Mouse (Mus musculus): ENCODE measurements around the gene Gm17428. TPM values are rescaled to one million over a fixed set of nuclear protein-coding genes. Genes with fewer than 3 reads are reported as not detected.
A peak's percentile ranks its signal among the peaks of the same experiment; 100 is the strongest.

Gm17428 gene
- polyA plus RNA-seq, 1 experiment from 2014 or later: not detected

DNA sequence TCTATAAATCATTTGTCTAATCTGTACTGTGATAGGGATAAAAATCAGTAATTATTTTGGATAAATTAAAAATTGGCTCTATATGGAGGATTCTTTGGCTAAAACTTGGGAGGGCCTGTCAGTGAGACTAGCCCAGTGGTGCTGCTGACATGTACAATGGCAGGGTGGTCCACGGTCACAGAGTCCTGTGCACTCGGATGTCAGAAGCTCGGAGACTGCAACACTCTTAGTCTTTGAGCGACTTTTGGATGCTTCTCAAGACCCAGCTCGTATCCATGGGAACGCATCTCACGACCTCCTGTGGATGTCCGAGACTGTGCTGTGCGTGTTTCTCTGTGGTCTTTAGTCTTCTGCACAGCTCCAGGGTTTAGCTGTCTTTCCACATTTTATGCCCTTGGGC is 43.7 kb downstream of the Gm17428 start:
- H3K27me3 ChIP-seq (ENCODE audit: insufficient read depth, low read length): no peaks in the 10 kb centered on the region
- no peaks in the 10 kb centered on the region for H3K4me1 ChIP-seq (ENCODE audit: insufficient read depth)
- DNase-seq: no peak
- no peak overlapping the region for H3K27ac ChIP-seq (ENCODE audit: low read depth)
- no peaks in the 10 kb centered on the region for H3K9me3 ChIP-seq (ENCODE audit: low read depth, low read length)
- no peak overlapping the region for H3K9ac ChIP-seq
- H3K4me2 ChIP-seq: no peak overlapping the region
- H3K36me3 ChIP-seq (ENCODE audit: insufficient read depth): peaks cover 68% of the 10 kb centered on the region
- no peak for TF ChIP-seq CTCF (IDR thresholded peaks at IDR 0.05; ENCODE audit: low read depth)
- 87% methylated on average over 9 of the region's 9 CpGs for WGBS
- H3K4me3 ChIP-seq (ENCODE audit: low read depth, low read length): no peak overlapping the region
- ATAC-seq (ENCODE audit: insufficient read depth): no peak

DNA sequence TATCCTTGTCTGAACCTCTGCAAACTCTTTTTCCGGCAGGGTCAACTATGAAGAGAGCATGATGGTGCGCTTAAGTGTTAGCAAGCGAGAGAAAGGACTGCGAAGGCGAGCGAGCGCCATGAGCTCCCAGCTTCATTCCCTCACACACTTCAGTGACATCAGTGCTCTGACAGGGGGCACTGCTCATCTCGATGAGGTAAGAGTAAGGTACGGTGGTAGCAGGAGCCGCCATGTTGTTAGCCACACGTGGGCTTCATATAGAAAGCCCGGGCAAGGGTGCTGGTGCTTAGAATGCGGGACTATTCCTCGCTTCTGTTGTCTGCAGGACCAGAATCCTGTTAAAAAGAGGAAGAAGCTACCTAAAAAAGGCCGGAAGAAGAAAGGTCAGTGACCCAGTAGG is 46.3 kb downstream of the Gm17428 start:
- Histone ChIP-seq H3K4me3 (ENCODE audit: low read depth, low read length) (no peak overlapping the region), H3K36me3 (ENCODE audit: insufficient read depth) (peaks cover 63% of the 10 kb centered on the region), H3K27ac (ENCODE audit: low read depth) (no peak overlapping the region), H3K4me1 (ENCODE audit: insufficient read depth) (no peaks in the 10 kb centered on the region), H3K9me3 (ENCODE audit: low read depth, low read length) (no peaks in the 10 kb centered on the region), H3K4me2 (no peak overlapping the region), H3K27me3 (ENCODE audit: insufficient read depth, low read length) (no peaks in the 10 kb centered on the region), H3K9ac (no peak overlapping the region)
- WGBS: 91% methylated on average over 15 of the region's 15 CpGs
- no peak for TF ChIP-seq CTCF (IDR thresholded peaks at IDR 0.05; ENCODE audit: low read depth)
- ATAC-seq (ENCODE audit: insufficient read depth) (no peak), DNase-seq (no peak)

DNA sequence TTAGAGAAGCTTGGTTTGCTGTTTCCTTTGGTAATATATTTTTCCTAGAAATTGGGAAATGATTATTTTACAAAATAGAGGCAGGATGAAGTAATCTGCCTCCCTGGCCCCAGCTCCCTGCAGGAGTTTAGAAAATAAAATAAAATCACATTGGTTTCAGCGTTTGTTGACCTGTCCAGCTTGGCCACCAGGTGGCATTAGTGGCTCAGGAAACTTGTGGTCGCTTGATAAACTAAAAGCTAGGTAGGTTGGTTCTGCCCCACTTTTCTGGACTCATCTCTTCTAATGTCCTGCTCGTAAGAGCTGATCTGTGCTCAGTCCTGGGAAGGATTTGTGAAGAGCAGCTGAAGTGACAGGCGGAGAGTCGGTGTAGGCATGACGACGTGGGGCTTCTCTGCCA is 47.5 kb downstream of the Gm17428 start:
- Histone ChIP-seq H3K9ac (no peak overlapping the region), H3K9me3 (ENCODE audit: low read depth, low read length) (no peaks in the 10 kb centered on the region), H3K27ac (ENCODE audit: low read depth) (no peak overlapping the region), H3K4me3 (ENCODE audit: low read depth, low read length) (no peak overlapping the region), H3K36me3 (ENCODE audit: insufficient read depth) (peaks cover 57% of the 10 kb centered on the region), H3K27me3 (ENCODE audit: insufficient read depth, low read length) (no peaks in the 10 kb centered on the region), H3K4me2 (no peak overlapping the region), H3K4me1 (ENCODE audit: insufficient read depth) (no peaks in the 10 kb centered on the region)
- peak; percentile 72 for TF ChIP-seq CTCF (IDR thresholded peaks at IDR 0.05; ENCODE audit: low read depth)
- DNase-seq (peak; percentile 84), ATAC-seq (ENCODE audit: insufficient read depth) (no peak)
- WGBS: 61% methylated on average over 7 of the region's 7 CpGs

DNA sequence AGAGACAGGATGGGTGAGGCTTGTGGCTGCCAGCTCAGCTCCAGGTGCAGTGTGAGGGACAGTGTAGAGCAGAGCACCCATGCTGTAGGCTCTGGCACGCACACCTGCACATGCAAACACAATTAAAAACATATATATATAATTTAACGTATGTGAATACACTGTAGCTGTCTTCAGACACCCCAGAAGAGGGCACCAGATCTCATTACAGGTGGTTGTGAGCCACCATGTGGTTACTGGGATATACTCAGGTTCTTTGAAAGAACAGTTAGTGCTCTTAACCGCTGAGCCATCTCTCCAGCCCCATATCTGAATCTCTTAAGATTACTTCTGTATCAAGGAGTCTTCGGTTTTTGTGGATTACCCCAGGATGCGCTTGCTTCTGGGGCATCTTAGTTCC is 48.8 kb downstream of the Gm17428 start:
- Histone ChIP-seq H3K4me3 (ENCODE audit: low read depth, low read length) (no peak overlapping the region), H3K27ac (ENCODE audit: low read depth) (no peak overlapping the region), H3K9me3 (ENCODE audit: low read depth, low read length) (no peaks in the 10 kb centered on the region), H3K36me3 (ENCODE audit: insufficient read depth) (peaks cover 52% of the 10 kb centered on the region), H3K4me2 (no peak overlapping the region), H3K27me3 (ENCODE audit: insufficient read depth, low read length) (no peaks in the 10 kb centered on the region), H3K4me1 (ENCODE audit: insufficient read depth) (no peaks in the 10 kb centered on the region), H3K9ac (no peak overlapping the region)
- ATAC-seq (ENCODE audit: insufficient read depth): no peak
- peak; percentile 16 for TF ChIP-seq CTCF (IDR thresholded peaks at IDR 0.05; ENCODE audit: low read depth)
- 72% methylated on average over 5 of the region's 5 CpGs for WGBS
- no peak for DNase-seq

MicroRNAs within 50 kb of the gene (microRNA counts, 519-probe panel; counts per million panel counts)
- microRNA mmu-miR-208a: 3,526 counts per million, percentile 73 among the panel's probes with 10 or more counts
- microRNA mmu-miR-208b: 632 counts per million, percentile 2 among the panel's probes with 10 or more counts

Small RNAs within 50 kb of the gene (microRNA-seq; reads per million reads assigned to microRNA genes)
- gene Mir208a (ENCODE audit: borderline number of aligned reads) (364 reads per million, percentile 62 among the genes with 10 or more reads in this experiment), gene Mir208b (ENCODE audit: borderline number of aligned reads) (60.8 reads per million, percentile 42 among the genes with 10 or more reads in this experiment)

Other genes with a start within 250 kb of the Gm17428 start
- 2.7 and 3.0 TPM in 2 replicates for gene Slc7a8, start 195.0 kb upstream of the Gm17428 start, polyA plus RNA-seq (2014; fragmentation: Nextera tagmentation; extraction: Ambion mirVana)
- not detected in 2 replicates for gene Rnf212b, start 162.8 kb upstream of the Gm17428 start, polyA plus RNA-seq (2014; fragmentation: Nextera tagmentation; extraction: Ambion mirVana)
- 10.4 and 13.2 TPM in 2 replicates for gene Homez, start 106.0 kb upstream of the Gm17428 start, polyA plus RNA-seq (2014; fragmentation: Nextera tagmentation; extraction: Ambion mirVana)
- 1.5 and 1.6 TPM in 2 replicates for gene Ppp1r3e, start 99.4 kb upstream of the Gm17428 start, polyA plus RNA-seq (2014; fragmentation: Nextera tagmentation; extraction: Ambion mirVana)
- gene Bcl2l2, start 93.6 kb upstream of the Gm17428 start, polyA plus RNA-seq (2014; fragmentation: Nextera tagmentation; extraction: Ambion mirVana): 3.4 and 3.9 TPM in 2 replicates
- gene Gm20521, start 93.5 kb upstream of the Gm17428 start, polyA plus RNA-seq (2014; fragmentation: Nextera tagmentation; extraction: Ambion mirVana): not detected in 2 replicates
- 134 and 139 TPM in 2 replicates for gene Pabpn1, start 84.4 kb upstream of the Gm17428 start, polyA plus RNA-seq (2014; fragmentation: Nextera tagmentation; extraction: Ambion mirVana)
- 27.0 and 29.2 TPM in 2 replicates for gene Slc22a17, start 63.8 kb upstream of the Gm17428 start, polyA plus RNA-seq (2014; fragmentation: Nextera tagmentation; extraction: Ambion mirVana)
- gene Efs, start 50.8 kb upstream of the Gm17428 start, polyA plus RNA-seq (2014; fragmentation: Nextera tagmentation; extraction: Ambion mirVana): 29.3 and 33.7 TPM in 2 replicates
- gene Il25, start 44.2 kb upstream of the Gm17428 start, polyA plus RNA-seq (2014; fragmentation: Nextera tagmentation; extraction: Ambion mirVana): not detected in 2 replicates
- 0.22 and 0.31 TPM in 2 replicates for gene Cmtm5, start 40.7 kb upstream of the Gm17428 start, polyA plus RNA-seq (2014; fragmentation: Nextera tagmentation; extraction: Ambion mirVana)
- 4.6 and 87.1 TPM in 2 replicates for gene Myh6, start 10.0 kb upstream of the Gm17428 start, polyA plus RNA-seq (2014; fragmentation: Nextera tagmentation; extraction: Ambion mirVana)
- gene Myh7, start 17.7 kb downstream of the Gm17428 start, polyA plus RNA-seq (2014; fragmentation: Nextera tagmentation; extraction: Ambion mirVana): 1.8 and 3.6 TPM in 2 replicates
- gene Ngdn, start 38.5 kb downstream of the Gm17428 start, polyA plus RNA-seq (2014; fragmentation: Nextera tagmentation; extraction: Ambion mirVana): 75.0 and 81.6 TPM in 2 replicates
- gene Zfhx2, start 115.4 kb downstream of the Gm17428 start, polyA plus RNA-seq (2014; fragmentation: Nextera tagmentation; extraction: Ambion mirVana): 3.4 and 3.5 TPM in 2 replicates
- 19.2 and 20.1 TPM in 2 replicates for gene Thtpa, start 117.9 kb downstream of the Gm17428 start, polyA plus RNA-seq (2014; fragmentation: Nextera tagmentation; extraction: Ambion mirVana)
- gene Ap1g2, start 129.7 kb downstream of the Gm17428 start, polyA plus RNA-seq (2014; fragmentation: Nextera tagmentation; extraction: Ambion mirVana): 14.7 and 16.3 TPM in 2 replicates
- gene Jph4, start 140.0 kb downstream of the Gm17428 start, polyA plus RNA-seq (2014; fragmentation: Nextera tagmentation; extraction: Ambion mirVana): 0.16 and 0.37 TPM in 2 replicates
- gene Dhrs2, start 245.1 kb downstream of the Gm17428 start, polyA plus RNA-seq (2014; fragmentation: Nextera tagmentation; extraction: Ambion mirVana): 0.18 TPM in 1 of 2 replicates, not detected in the other

Data from lung, embryonic 14.5 days (tissue).